Mouse (Mus musculus) cerebral cortex, adult 2 months (tissue): ENCODE results near the gene Hist1h4b.

ENCODE experiments used
- WGBS: fragments of 180-500 bp; shearing (Covaris S2); methylation state at CpG from one replicate; pipeline ENCODE4 v1.1.7; 2018; 5-methylcytosine and 5-hydroxymethylcytosine counted together

Hist1h4b gene

GRCm38 (mm10) chr13:23740256-23740840 lies 16.5 kb upstream of the Hist1h4b start:
- WGBS, result 28% methylated on average over 13 of the region's 13 CpGs

DNA sequence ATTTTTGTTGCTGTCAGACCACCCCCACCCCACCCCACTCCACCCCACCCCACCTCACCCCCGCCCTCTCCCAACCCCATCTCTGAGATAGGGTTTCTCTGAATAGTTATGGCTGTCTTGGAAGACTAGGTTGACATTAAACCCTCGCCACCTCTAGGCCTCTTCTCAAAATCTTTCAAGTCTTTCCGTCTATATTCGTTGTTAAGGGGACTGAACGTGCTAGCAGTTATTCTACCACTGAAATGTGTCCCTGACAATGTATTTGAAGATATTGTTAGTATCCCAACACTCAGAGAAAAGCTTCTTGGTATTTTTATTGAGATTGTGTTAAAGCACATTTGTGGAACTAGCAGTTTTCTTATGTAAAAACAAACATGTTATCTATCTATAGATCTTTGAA lies 15.9 kb upstream of the Hist1h4b start:
- 70% methylated on average over 5 of the region's 5 CpGs for WGBS

GRCm38 (mm10) chr13:23743215-23743614 lies 13.6 kb upstream of the Hist1h4b start:
- WGBS, result 79% methylated on average over 5 of the region's 5 CpGs

DNA sequence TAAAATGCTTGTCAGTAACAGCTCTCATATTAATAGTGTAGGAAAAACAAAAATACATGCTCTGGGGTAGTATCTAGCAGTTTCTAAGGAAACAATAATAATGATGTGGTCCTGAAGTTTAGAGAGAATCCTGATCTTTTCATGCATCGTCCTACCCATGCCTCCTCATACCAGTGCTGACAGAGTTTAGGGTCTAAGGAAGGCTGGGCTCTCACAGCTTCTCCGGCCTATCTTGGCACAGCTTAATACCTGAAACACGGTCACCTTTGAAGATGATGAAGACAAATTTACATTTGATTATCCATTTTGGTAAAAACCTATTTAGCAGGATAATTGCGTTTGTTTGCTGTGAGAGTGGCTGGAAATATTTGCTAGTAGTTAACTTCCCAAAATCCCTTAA lies 12.8 kb upstream of the Hist1h4b start:
- WGBS, result 56% methylated on average over 4 of the region's 4 CpGs

DNA sequence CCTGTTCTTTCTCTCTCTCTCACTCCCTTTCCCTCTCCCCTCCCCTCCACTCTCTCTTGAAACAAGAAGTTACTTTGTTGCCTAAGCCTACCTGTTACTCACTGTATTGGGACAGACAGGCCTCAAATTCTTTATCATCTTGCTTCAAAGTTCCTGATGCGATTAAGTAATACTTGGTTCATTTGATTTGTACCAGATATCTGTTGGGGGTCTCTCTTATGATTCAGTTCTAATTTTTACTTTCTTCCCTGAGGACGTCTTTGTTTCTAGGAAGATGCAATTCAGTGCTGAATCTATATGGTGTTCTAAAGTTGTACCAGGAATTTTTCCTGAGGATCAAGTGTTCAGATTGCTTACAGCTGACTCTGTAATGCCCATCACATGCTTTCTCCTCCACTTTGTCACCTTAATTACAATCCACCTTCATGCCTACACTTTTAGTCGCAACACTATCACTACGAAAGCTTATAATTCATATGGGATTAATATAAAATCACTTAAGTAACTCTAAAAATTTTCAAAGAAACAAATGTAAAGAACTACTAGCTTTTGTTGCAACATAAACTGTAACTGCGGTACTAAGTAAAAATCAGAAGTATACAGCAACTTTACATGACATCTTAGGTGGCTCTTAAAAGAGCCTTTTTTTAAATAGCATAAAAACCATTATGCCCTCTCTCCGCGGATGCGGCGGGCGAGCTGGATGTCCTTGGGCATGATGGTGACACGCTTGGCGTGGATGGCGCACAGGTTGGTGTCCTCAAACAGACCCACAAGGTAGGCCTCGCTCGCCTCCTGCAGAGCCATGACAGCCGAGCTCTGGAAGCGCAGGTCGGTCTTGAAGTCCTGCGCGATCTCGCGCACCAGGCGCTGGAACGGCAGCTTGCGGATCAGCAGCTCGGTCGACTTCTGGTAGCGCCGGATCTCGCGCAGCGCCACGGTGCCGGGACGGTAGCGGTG lies 12.1 kb upstream of the Hist1h4b start:
- WGBS, result 11% methylated on average over 16 of the region's 36 CpGs

DNA sequence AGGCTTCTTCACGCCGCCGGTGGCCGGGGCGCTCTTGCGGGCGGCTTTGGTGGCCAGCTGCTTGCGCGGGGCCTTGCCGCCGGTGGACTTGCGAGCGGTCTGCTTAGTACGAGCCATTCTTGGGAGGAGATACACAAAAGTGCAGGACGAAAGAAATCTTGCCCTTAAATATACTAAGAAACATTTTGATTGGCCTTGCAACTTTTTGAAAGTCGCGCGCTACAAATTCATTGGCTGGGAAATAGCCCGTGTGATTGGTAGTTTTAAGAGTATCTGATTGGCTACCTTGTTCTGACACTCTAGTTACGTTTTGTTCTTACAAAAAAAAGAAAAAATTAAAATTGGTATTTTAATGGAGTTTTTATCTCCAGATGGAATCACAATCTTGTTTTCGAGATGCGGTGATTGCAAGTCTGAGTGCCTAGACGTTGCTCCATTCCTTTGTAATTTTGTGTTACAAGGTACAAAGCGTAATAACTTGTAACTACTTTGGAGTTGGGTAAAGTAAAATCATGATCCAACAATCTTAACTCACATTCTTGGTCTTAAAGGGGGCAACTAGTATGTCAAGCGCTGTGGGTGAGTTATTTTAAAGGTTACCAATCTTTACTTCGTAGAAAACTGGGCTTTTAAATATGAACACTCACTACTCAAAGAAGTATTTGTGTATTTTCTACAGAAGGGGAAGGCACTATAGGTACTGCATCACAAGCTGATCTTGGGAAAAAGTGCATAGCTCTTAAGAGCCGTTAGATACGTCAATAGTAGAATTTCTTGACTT lies 11.2 kb upstream of the Hist1h4b start, which contains the start of gene Hist1h3c:
TSS of gene Hist1h3c (minus strand) at position 222 of the 781 bp plus-strand sequence.
- WGBS, result under 1% methylated on average over 26 of the region's 28 CpGs

- 1% methylated on average over 45 of the region's 58 CpGs for WGBS
These were observed 10.4 kb upstream of the Hist1h4b start, which contains the start of gene Hist1h2bb for GRCm38 (mm10) chr13:23746201-23747080. Hist1h2bb (plus strand) TSS chr13:23746734.

GRCm38 (mm10) chr13:23747081-23747891 lies 9.5 kb upstream of the Hist1h4b start:
- WGBS, result 6% methylated on average over 13 of the region's 13 CpGs

- WGBS, result 8% methylated on average over 4 of the region's 4 CpGs
These were observed 8.9 kb upstream of the Hist1h4b start for GRCm38 (mm10) chr13:23747892-23748288.

DNA sequence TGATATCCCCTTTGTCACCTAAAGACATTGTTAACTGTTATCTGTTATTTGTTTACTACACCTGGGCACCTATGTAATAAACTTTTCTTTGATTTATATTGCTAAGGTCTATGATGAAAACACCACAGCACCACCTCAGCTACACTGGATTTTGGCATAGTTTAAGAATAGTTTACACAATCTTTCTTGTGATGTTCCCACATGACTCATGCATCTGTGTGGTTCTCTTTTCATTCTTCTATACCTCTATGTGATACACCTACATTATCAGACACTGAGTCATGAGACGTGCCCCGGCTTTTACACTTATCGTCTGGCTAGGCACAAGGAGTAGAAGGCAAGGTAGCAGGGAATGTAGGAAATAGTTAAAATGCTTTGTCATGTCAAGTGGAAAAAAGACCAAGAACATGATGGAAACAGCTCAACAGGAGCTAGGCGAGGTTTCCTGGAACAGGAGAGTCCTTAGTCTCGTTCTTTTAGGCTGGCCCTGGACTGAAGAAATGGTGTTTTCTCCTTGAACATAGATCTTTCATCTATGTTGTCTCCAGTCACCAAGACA lies 7.2 kb upstream of the Hist1h4b start:
- 93% methylated on average over 5 of the region's 5 CpGs for WGBS

DNA sequence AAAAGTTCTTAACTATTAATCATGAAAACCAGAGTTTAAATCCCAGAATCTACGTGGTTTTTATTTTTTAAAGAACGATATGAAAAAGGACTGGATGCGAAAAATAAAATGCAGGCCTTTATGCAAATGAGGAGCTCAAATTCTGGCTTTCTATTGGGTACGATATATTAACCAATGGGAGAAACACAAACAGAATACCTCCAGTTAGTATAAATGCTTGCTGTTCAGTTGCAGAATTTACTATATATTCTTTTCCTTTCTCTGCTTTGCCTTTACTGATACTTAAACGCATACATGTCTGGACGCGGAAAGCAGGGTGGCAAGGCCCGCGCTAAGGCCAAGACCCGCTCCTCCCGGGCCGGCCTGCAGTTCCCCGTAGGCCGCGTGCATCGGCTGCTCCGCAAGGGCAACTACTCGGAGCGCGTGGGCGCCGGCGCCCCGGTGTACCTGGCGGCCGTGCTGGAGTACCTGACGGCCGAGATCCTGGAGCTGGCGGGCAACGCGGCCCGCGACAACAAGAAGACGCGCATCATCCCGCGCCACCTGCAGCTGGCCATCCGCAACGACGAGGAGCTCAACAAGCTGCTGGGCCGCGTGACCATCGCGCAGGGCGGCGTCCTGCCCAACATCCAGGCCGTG lies 5.9 kb upstream of the Hist1h4b start, which contains the start of gene Hist1h2ab:
TSS of gene Hist1h2ab (plus strand) at position 288 of the 639 bp plus-strand sequence.
- under 1% methylated on average over 34 of the region's 47 CpGs for WGBS

DNA sequence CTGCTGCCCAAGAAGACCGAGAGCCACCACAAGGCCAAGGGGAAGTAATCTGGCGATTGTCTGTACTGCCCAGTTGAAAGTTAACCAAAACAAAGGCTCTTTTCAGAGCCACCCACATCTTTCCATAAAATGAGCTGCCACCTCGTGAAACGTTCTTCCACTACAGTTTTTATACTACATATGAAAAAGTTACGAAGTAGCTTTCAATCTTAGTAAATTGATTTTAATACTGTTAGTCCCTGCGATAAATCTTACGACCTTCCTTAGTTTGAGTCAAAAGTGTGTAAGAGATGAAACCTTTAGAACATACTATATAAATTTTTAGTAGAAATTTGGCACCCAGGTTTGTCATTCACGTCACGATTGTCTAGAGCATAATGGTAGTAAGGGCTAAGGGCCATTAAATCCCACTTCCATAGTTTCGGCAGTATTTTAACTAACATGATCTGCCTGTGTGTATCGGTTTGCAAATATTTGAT lies 5.3 kb upstream of the Hist1h4b start:
- WGBS, result under 1% methylated on average over 11 of the region's 11 CpGs

DNA sequence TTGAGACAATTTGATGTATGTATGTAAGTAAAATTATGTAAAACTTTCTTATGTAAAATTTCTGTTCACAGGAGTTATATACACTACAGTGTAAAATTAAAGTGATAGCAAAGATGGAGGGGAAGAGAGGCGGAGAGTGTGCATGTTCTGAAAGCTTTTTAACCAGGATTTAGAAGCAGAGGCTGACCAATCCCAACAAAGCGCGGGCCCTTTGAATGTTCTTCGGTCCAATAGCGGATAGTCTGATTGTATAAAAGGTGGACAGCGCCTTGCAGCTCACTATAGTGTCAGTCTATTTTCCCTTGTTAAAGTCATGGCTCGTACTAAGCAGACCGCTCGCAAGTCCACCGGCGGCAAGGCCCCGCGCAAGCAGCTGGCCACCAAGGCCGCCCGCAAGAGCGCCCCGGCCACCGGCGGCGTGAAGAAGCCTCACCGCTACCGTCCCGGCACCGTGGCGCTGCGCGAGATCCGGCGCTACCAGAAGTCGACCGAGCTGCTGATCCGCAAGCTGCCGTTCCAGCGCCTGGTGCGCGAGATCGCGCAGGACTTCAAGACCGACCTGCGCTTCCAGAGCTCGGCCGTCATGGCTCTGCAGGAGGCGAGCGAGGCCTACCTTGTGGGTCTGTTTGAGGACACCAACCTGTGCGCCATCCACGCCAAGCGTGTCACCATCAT lies 4.6 kb upstream of the Hist1h4b start, which contains the start of gene Hist1h3b:
TSS of gene Hist1h3b (plus strand) at position 201 of the 675 bp plus-strand sequence.
- WGBS, result under 1% methylated on average over 21 of the region's 47 CpGs

DNA sequence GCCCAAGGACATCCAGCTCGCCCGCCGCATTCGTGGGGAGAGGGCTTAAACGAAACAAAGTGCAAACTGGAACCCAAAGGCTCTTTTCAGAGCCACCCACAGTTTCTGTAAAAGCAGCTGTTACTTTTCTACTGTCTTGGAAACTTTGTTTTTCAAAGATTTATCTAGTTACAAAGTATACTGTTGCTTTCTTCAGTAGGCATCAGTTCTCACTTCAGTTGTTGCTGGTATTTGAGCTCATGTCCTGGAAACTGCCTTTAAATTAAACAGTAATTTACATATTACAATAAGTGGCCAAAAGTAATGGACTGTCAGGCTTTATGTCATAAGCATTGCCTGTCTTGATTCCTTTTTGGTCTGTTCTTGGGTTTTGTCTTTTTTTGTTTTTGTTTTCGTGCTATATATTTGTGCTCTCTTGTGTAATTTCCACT lies 4.1 kb upstream of the Hist1h4b start:
- 15% methylated on average over 6 of the region's 6 CpGs for WGBS

DNA sequence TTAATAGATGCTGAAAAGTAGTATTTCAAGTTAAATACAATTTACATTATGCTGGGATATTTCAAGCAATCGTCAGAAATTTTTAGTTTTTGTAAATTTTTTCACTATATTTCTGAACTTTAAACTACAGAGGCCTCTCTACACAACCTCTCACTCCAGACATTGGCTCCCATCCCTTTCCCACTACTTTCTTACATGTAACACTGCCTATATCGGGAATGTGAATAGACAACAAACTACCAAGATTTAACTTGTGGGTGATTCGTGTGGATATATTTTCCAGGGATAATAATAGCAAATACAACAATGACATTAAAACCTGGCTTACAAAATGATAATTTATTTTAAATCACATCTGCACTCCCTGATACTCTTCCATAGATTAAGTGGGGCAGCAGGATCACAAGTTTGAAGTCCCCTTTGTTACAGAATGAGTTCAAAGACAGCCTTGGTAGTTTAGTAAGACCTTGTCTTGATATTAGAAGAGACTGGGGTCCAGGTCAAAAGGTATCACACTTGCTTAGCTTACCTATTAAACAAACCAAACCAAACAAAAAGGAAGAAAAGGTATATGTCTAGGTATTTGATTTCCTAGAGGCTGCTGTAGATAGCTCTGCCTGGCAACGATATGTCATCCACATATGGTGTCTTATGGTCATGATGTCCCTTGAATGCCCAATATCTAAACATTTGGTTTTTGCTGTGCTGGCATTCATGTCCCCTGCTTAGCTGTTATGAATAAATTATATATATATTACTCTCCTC lies 3.3 kb upstream of the Hist1h4b start:
- 56% methylated on average over 4 of the region's 4 CpGs for WGBS

DNA sequence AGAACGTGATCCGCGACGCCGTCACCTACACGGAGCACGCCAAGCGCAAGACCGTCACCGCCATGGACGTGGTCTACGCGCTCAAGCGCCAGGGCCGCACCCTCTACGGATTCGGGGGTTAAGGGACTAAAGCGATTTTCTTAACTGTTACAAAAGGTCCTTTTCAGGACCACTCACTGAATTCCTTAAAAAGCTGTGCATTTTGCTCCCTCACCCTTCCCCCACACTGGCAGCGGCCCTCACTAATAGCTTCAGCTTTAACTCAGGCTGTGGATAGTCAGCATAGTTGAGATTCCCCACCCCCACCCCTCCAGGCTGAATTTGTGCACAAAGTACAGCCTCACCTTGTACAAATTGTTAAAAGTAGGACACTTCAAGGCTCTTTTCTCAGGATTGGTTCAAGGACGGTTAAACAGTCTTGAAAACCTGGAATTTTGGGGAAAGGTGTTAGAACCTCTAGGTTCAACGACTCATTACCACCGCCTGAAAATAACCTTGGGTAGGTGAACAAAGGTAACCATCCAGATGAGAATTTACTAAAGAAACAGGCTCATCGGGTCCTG lies 479 bp downstream of the Hist1h4b start:
- 2% methylated on average over 18 of the region's 23 CpGs for WGBS

DNA sequence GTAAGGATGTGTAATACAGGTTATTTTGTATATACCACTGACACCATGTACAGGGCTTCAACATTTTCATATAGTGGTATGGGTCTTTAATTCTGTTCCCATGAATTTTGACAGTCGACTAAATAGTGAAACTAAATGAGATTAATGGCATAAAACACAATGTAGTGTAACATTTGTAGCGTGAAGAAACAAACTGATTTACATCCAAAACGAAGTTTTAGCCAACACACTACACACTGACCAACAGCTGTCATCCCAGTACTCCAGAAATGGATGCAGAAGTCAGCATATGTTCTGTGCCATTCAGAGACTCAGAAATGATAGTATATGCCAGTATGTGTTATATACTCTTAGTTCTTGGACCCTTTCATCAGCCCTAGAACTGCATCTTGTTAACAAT lies 1.1 kb downstream of the Hist1h4b start:
- WGBS, result 51% methylated on average over 3 of the region's 3 CpGs
